Mouse (Mus musculus): Measurements from ENCODE around the gene Hoxd9. TPM values are rescaled to one million over a fixed set of nuclear protein-coding genes. Genes with fewer than 3 reads are reported as not detected.
A peak's percentile ranks its signal among the peaks of the same experiment; 100 is the strongest.

Gene Hoxd9
- polyA plus RNA-seq, 1 experiment from 2014 or later, result not detected

GRCm38 (mm10) chr2:74688795-74689573, 8.5 kb upstream of the Hoxd9 start:
- no peak for DNase-seq (ENCODE audit: low spot score)
- ATAC-seq, result no peak
- WGBS, result 5% methylated on average over 12 of the region's 12 CpGs
- Histone ChIP-seq H3K36me3 (ENCODE audit: control insufficient read depth, insufficient read depth, low read length) (no peaks in the 10 kb centered on the region), H3K4me3 (ENCODE audit: low read depth, low read length) (no peak overlapping the region), H3K27me3 (replicated peaks; ENCODE audit: control insufficient read depth, insufficient read depth, low read length) (peaks cover 90% of the 10 kb centered on the region), H3K4me2 (ENCODE audit: low read length) (no peak overlapping the region), H3K9ac (ENCODE audit: low read length) (no peak overlapping the region), H3K4me1 (ENCODE audit: control insufficient read depth, insufficient read depth, low read length) (no peaks in the 10 kb centered on the region), H3K27ac (ENCODE audit: low read depth, low read length) (no peak overlapping the region), H3K9me3 (replicated peaks; ENCODE audit: control insufficient read depth, low read length) (no peaks in the 10 kb centered on the region)

GRCm38 (mm10) chr2:74689574-74690337, 7.8 kb upstream of the Hoxd9 start:
- Histone ChIP-seq H3K4me3 (ENCODE audit: low read depth, low read length) (no peak overlapping the region), H3K9ac (ENCODE audit: low read length) (no peak overlapping the region), H3K4me2 (ENCODE audit: low read length) (no peak overlapping the region), H3K4me1 (ENCODE audit: control insufficient read depth, insufficient read depth, low read length) (no peaks in the 10 kb centered on the region), H3K9me3 (replicated peaks; ENCODE audit: control insufficient read depth, low read length) (no peaks in the 10 kb centered on the region), H3K36me3 (ENCODE audit: control insufficient read depth, insufficient read depth, low read length) (no peaks in the 10 kb centered on the region), H3K27me3 (replicated peaks; ENCODE audit: control insufficient read depth, insufficient read depth, low read length) (peaks cover 90% of the 10 kb centered on the region), H3K27ac (ENCODE audit: low read depth, low read length) (no peak overlapping the region)
- no peak for DNase-seq (ENCODE audit: low spot score)
- ATAC-seq, result no peak
- under 1% methylated on average over 24 of the region's 24 CpGs for WGBS

- Histone ChIP-seq H3K4me3 (ENCODE audit: low read depth, low read length) (no peak overlapping the region), H3K4me1 (ENCODE audit: control insufficient read depth, insufficient read depth, low read length) (no peaks in the 10 kb centered on the region), H3K9ac (ENCODE audit: low read length) (no peak overlapping the region), H3K27ac (ENCODE audit: low read depth, low read length) (no peak overlapping the region), H3K4me2 (ENCODE audit: low read length) (no peak overlapping the region), H3K9me3 (replicated peaks; ENCODE audit: control insufficient read depth, low read length) (no peaks in the 10 kb centered on the region), H3K36me3 (ENCODE audit: control insufficient read depth, insufficient read depth, low read length) (no peaks in the 10 kb centered on the region), H3K27me3 (replicated peaks; ENCODE audit: control insufficient read depth, insufficient read depth, low read length) (peaks cover 90% of the 10 kb centered on the region)
- 11% methylated on average over 8 of the region's 8 CpGs for WGBS
- DNase-seq (ENCODE audit: low spot score) (no peak), ATAC-seq (no peak)
Measured at GRCm38 (mm10) chr2:74690338-74690716, 7.2 kb upstream of the Hoxd9 start.

- peaks cover 96% of the 10 kb centered on the region for H3K27me3 ChIP-seq (replicated peaks; ENCODE audit: control insufficient read depth, insufficient read depth, low read length)
- no peak within 1 kb of the TSS for H3K27ac ChIP-seq (ENCODE audit: low read depth, low read length)
- no peaks in the 10 kb centered on the region for H3K36me3 ChIP-seq (ENCODE audit: control insufficient read depth, insufficient read depth, low read length)
- peak; percentile 63 for DNase-seq (ENCODE audit: low spot score)
- ATAC-seq, result peak; percentile 65; the same call in 1 of the 2 replicates
- no peaks in the 10 kb centered on the region for H3K9me3 ChIP-seq (replicated peaks; ENCODE audit: control insufficient read depth, low read length)
- no peak within 1 kb of the TSS for H3K4me2 ChIP-seq (ENCODE audit: low read length)
- no peak within 1 kb of the TSS for H3K4me3 ChIP-seq (ENCODE audit: low read depth, low read length)
- no peak within 1 kb of the TSS for H3K9ac ChIP-seq (ENCODE audit: low read length)
- H3K4me1 ChIP-seq (ENCODE audit: control insufficient read depth, insufficient read depth, low read length), result no peaks in the 10 kb centered on the region
- WGBS, result 1% methylated on average over 56 of the region's 56 CpGs
Measured at GRCm38 (mm10) chr2:74691022-74691951, 6.2 kb upstream of the Hoxd9 start, which contains the start of gene Hoxd10. Gene Hoxd10, plus strand, starts transcription at chr2:74691924.

GRCm38 (mm10) chr2:74691995-74692807, 5.3 kb upstream of the Hoxd9 start:
- Histone ChIP-seq H3K27me3 (replicated peaks; ENCODE audit: control insufficient read depth, insufficient read depth, low read length) (peaks cover 95% of the 10 kb centered on the region), H3K4me2 (ENCODE audit: low read length) (no peak overlapping the region), H3K36me3 (ENCODE audit: control insufficient read depth, insufficient read depth, low read length) (no peaks in the 10 kb centered on the region), H3K4me1 (ENCODE audit: control insufficient read depth, insufficient read depth, low read length) (no peaks in the 10 kb centered on the region), H3K27ac (ENCODE audit: low read depth, low read length) (no peak overlapping the region), H3K9me3 (replicated peaks; ENCODE audit: control insufficient read depth, low read length) (no peaks in the 10 kb centered on the region), H3K9ac (ENCODE audit: low read length) (no peak overlapping the region), H3K4me3 (ENCODE audit: low read depth, low read length) (no peak overlapping the region)
- DNase-seq (ENCODE audit: low spot score) (no peak), ATAC-seq (no peak)
- WGBS, result 3% methylated on average over 35 of the region's 35 CpGs

GRCm38 (mm10) chr2:74692808-74693431, 4.6 kb upstream of the Hoxd9 start:
- Histone ChIP-seq H3K4me2 (ENCODE audit: low read length) (no peak overlapping the region), H3K27me3 (replicated peaks; ENCODE audit: control insufficient read depth, insufficient read depth, low read length) (peaks cover 95% of the 10 kb centered on the region), H3K4me1 (ENCODE audit: control insufficient read depth, insufficient read depth, low read length) (peaks cover 3% of the 10 kb centered on the region; the same call in 1 of the 2 replicates), H3K27ac (ENCODE audit: low read depth, low read length) (no peak overlapping the region), H3K9me3 (replicated peaks; ENCODE audit: control insufficient read depth, low read length) (no peaks in the 10 kb centered on the region), H3K36me3 (ENCODE audit: control insufficient read depth, insufficient read depth, low read length) (no peaks in the 10 kb centered on the region), H3K9ac (ENCODE audit: low read length) (no peak overlapping the region), H3K4me3 (ENCODE audit: low read depth, low read length) (no peak overlapping the region)
- WGBS, result under 1% methylated on average over 20 of the region's 20 CpGs
- DNase-seq (ENCODE audit: low spot score) (no peak), ATAC-seq (no peak)

GRCm38 (mm10) chr2:74693432-74693827, 4.1 kb upstream of the Hoxd9 start:
- Histone ChIP-seq H3K9me3 (replicated peaks; ENCODE audit: control insufficient read depth, low read length) (no peaks in the 10 kb centered on the region), H3K4me2 (ENCODE audit: low read length) (no peak overlapping the region), H3K9ac (ENCODE audit: low read length) (no peak overlapping the region), H3K27me3 (replicated peaks; ENCODE audit: control insufficient read depth, insufficient read depth, low read length) (peaks cover 95% of the 10 kb centered on the region), H3K27ac (ENCODE audit: low read depth, low read length) (no peak overlapping the region), H3K4me3 (ENCODE audit: low read depth, low read length) (no peak overlapping the region), H3K4me1 (ENCODE audit: control insufficient read depth, insufficient read depth, low read length) (peaks cover 8% of the 10 kb centered on the region; the same call in 1 of the 2 replicates), H3K36me3 (ENCODE audit: control insufficient read depth, insufficient read depth, low read length) (no peaks in the 10 kb centered on the region)
- no peak for DNase-seq (ENCODE audit: low spot score)
- WGBS, result 14% methylated on average over 4 of the region's 4 CpGs
- ATAC-seq, result no peak
